Mouse (Mus musculus): ENCODE measurements at regions not wholly inside any gene's neighbourhood (a gene's known extent, or its start where the extent isn't known, plus 50 kb on each side); places are given as distances from the start of the nearest gene placed in this dataset.

DNA sequence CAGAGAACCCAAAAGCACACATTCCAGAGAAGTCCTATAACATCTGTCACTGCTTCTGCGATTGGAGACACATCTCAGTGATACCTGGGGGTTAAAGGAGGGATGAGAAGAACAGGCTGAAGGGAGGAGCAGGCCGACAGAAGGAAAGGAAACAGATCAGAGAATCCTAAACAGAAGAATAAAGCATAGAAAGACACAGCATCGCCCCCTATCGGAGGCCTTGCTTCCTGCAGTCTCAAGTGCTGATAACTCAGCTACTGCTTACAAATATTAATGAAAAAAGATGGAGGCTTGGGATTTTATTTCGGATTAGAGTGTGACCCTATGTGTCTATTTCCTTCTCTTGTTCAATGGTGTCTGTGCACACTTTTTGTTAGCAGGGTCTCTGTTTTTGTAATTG, 255.6 kb upstream of the Gm5148 start:
- peak in 1 of 2 experiments; percentile 31 for DNase-seq (ENCODE audit: inconsistent age in 2 of 2, low spot score in 1 of 2)

DNA sequence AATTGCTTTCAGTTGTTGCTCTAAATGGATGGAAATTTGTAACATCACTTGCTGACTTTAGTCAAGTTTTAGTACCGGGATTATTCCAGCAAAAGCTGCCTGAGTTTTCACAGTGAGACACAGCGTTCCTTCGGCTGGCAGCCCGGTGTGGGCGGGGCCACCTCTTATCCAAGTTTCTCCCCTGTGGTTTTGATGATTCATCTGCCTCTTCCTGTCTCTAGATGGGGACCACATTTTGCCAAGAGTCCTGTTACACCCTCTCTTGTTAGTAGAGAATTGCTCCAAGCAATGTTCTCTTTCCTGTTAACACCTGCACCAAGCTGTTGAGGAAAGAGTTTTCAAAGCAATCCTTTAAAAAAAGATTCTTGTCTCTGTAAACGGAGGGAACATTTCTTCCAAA, 254.2 kb upstream of the Gm5148 start:
- peak; percentile 88 to 90 for DNase-seq (ENCODE audit: inconsistent age in 2 of 2, low spot score in 1 of 2)

DNA sequence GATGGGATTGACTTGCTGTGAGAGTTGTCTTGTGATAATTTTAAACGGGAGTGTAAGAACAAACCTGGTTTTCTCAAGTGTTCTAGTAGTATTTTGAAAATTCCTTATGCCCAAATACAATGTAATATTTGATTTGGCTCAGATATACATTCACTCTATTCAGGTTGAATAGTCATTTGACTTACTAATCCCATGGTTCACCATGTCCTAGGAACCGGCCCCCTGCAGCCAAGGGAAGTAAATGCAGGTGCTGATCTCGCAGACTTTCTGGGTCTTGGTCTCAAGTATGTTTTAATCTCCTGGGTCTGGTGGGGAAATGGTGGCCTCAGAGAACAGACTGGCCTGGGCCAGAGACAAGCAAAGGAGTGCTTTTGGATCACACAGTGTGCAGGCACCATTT, 253.2 kb upstream of the Gm5148 start:
- DNase-seq (ENCODE audit: inconsistent age in 2 of 2, low spot score in 1 of 2), result no peak

DNA sequence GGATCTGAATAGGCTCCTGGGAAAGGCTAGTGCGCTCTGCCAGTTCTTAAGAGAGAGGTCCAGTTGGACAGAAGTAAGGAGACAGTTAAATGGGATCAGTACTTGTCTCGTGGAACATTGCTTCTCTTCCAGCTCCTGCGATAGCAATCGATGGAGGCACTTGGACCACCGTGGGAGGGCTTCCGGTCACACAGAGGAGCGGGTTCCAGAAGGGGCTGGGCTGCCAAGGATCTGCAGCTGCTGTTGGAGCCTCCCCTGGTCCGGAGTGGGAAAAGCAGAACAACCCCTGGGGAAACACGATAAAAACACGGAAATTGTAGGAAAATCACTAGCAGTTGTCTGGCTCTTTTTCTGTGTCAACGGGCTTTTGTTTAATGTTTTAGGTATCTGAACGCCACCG, 252.3 kb upstream of the Gm5148 start:
- DNase-seq (ENCODE audit: inconsistent age in 2 of 2, low spot score in 1 of 2), result peak; percentile 41 to 66

DNA sequence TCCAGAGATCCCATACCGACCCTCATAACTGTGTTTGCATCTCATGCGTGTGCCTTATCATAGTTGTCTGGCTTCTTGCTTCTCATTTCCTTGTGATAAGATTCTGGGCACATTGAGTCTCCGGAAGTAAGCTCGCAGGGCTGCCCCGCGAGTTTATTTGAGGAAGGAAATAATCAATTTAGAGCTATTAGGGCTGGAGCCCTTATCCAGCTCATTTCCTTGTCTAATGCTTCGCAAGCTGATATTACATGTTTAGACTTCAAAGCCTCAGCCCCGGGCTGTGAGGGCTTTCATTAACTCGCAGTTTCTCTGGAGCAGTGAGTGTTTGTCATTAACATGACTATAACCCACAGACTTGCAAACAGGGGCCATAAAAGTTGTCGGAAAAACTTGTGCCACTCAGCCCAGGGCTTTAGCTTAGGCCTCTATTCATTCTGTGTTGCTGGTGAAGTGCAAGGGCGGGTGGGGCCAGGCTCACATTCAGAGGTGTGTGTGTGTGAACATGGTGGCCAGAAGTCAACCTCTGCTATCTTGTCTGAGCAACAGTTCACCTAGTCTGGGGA, 251.0 kb upstream of the Gm5148 start:
- DNase-seq (ENCODE audit: inconsistent age in 2 of 2, low spot score in 1 of 2), result peak in 1 of 2 experiments; percentile 46

DNA sequence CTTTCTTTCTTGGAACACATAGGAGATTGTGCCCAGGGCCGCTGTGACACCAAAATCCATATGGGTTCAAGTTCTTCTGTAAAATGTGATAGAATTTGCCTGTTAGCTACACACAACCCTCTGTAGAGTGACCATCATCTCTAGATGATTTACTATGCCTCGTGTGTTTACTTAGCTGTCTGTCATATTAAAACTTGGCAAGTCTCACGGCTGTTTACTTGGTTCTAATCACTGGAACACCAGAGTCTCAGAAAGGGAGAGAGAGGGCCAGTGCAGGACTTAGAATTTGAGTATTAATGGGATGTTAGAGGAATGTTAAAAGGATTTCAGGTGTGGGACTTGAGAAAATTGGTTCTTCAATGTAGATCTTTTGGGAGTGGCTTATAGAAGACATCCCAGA, 248.6 kb upstream of the Gm5148 start:
- DNase-seq (ENCODE audit: inconsistent age in 2 of 2, low spot score in 1 of 2), result no peak

DNA sequence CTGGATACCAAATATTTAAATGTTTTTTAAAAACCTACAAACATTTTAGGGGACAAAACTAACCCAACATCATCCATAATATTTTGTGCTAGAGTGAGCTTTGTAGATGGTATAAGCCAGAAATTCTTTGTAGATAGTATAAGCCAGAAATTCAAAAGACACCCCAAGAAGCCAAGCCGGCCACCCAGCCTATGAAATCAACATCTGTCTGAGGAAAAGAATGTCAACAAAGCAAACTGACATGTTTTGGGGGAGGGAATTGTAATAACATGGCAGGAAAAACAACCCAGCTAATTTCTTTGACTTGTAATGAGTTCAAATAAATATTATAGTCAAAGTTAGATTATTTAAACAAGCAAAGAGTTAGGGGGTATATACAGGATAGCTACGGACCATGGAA, 246.9 kb upstream of the Gm5148 start:
- DNase-seq (ENCODE audit: inconsistent age in 2 of 2, low spot score in 1 of 2), result no peak

DNA sequence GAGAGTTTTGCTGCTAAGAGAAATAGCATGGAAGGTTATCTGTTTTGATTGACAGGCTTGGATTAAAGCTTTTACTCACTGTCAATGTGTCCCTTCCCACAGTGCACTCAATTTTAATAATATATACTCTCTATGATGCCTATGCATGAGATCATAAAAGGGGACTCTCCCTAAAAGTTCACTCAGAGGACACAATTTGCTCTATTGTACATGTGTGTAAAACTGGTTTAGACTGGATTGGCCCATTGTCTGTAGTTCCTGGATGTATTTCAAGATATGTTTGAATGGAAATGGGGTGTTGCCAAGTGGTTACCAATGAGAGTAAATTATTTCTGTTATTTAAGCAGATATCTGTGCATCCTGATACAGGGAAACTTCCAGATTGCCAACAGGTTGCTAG, 244.4 kb upstream of the Gm5148 start:
- no peak for DNase-seq (ENCODE audit: inconsistent age in 2 of 2, low spot score in 1 of 2)

DNA sequence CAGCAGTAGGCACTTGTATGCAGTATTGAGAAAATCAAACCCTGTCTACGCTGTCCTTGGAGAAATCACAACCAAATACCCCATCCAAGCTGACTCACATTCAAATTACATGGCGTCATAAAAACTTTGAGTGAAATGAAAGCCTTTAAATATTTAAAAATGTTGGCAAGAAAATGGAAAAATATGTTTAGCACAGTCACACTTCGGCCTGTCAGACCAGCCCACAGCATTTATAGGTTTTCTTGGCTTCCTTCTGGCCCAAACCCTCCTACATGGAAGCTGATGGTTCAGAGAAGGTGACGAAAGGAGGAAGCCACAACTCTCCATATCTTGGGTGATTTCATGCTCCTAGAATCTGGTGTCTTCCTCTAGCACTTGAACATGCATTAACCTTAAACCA, 240.9 kb upstream of the Gm5148 start:
- no peak for DNase-seq (ENCODE audit: inconsistent age in 2 of 2, low spot score in 1 of 2)

DNA sequence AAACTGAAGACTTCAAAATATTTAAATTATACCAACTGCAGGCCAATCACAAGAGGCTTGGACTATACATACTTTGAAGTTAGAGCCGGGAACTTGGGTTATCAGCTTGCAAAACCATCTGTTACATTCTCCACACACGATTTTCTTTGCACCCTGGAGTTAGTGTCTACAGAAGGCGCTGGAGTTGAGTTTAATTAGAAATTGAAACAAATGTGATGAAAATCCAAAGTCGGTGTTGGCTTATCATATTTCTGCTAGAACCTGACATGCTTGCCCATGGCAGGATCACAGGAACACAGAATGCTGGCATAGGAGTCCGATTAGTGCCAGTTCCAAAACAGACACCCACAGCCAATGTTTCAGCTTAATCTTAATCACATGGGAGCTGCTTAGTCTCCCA, 239.8 kb upstream of the Gm5148 start:
- no peak for DNase-seq (ENCODE audit: inconsistent age in 2 of 2, low spot score in 1 of 2)

DNA sequence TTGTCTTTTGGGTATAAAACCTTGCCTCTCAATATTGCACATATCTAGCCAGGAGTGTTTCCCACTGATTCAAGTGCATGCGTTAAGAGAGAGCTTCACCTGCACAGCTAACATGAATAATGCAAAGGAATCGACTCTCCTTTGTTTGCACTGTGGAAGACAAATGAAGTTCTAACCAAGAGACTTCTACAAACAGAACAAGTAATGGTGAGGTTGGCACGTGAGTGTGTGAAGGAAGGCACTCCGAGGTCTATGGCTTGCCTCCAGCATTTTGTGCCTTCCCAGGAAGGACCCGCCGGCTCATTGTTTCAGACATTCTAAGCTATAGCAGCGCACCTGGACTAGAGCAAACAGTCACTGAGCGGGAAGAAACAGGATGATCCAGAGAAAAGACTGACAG, 238.5 kb upstream of the Gm5148 start:
- DNase-seq (ENCODE audit: inconsistent age in 2 of 2, low spot score in 1 of 2), result no peak

DNA sequence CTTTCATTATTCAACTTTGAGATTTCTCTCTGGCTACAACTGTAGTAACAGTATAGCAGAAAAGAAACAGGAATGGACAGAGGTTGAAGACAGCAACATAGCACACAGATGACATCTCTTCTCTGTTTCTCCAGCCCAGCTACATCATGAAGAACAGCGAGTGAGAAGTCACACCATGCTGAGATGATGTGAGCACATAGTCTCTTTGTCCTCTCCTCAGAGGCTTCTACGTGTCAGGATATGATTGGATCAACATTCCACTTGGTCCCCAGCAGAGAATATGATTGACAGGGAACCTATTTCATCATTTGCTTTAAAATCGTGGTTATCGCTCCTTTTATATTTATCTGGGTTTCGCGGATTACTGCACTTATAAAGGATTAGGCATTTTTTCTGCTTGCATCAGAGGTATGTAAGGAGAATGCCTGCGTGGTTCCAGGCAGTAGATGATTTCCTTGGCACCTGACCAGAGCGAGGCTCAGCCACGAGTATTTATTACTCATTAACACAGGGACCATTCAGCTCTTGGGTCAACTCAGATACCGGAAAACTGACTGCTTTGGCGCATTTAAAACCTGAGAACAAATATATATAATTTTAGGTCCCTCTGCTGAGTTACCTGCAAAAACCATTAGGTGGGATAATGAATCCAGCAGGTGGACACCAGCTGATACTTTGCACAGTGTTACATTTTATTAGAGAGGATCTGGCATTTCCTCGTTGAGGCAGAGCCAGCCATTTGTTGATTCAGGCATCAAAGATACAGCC, 237.9 kb upstream of the Gm5148 start:
- no peak for DNase-seq (ENCODE audit: inconsistent age in 2 of 2, low spot score in 1 of 2)

DNA sequence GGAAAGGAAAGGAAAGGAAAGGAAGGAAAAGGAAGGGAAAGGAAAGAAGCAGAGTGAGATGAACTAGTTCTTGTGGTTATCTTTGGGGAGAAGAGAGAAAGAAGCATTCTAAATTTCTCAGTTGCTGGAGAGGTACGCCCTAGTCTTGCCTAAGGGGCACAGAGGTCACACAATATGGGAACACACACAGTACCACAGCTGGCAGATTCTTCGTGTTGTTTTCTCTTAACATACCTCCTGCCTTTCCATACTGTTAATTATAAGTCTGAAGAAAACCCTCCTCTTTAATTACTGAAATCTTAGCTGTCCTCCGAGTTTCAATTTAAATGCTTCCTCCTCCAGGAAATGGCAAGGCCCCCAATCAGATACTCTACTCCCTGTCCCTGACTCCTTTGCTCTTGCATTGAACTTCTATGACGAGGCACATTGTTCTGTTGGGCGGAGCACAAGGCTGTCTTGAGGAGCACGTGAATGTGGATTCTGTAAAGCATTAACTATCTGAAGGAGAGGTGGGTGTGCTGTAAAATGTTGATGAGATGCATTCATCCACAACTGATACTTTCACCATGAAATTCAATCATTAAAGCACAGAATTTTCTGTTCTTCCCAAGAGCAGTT, 234.2 kb upstream of the Gm5148 start:
- no peak for DNase-seq (ENCODE audit: inconsistent age in 2 of 2, low spot score in 1 of 2)

DNA sequence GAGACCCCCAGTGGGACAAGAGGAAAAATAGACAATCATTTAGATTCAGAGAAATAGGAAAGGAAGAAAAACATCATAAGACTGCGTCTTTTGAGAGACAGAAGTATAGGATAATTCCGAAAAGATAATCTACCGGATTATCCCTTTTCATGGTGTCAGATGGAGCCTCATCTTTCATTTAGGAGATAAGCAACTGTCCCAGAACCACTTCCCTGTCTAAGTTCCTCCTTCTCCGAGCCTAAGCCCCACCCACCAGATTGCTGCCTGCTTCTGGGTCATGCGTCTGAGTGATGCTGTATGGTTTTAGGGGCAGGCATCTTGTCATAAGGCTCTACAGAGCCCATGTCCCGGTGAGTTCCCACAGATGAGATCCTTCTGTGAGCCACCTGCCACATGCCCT, 232.3 kb upstream of the Gm5148 start:
- no peak for DNase-seq (ENCODE audit: inconsistent age in 2 of 2, low spot score in 1 of 2)

DNA sequence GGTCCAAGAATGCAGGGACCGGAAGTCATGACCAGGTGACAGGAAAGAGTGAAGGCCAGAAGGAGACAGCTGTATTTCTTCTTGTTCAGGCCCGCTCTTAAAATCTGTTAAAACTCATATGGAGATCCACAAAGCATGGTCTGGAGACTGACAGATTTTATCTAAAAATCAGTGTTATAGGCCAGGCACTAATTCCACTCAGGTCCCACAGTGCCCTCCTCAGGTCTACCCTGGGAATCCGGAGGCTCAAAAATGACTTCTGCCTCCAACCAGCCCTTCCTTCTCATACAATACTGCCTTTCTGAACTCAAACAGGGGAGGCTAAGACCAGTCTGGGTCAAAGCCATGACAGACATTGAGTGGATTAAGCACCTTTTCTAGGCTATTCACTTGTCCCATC, 228.6 kb upstream of the Gm5148 start:
- peak; percentile 47 to 83 for DNase-seq (ENCODE audit: inconsistent age in 2 of 2, low spot score in 1 of 2)

DNA sequence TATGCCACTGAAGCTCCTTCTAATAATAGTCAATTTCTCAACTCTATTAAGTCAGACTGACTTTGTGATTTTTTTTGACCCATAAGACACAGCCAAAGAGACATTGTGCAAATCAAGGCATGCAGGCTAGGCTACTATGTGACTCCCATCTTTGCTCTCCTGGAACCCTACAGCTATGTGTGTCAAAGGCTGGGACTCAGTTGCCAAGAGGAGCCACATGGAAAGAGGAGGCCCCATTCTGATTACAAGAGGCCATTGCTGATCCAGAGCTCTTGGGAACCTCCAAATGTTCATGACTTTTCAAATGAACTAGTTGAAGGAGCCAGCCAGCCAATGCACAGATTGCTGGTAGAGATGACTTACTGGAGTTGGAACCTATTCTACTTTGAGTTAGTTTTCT, 228.0 kb upstream of the Gm5148 start:
- DNase-seq (ENCODE audit: inconsistent age in 2 of 2, low spot score in 1 of 2), result no peak

DNA sequence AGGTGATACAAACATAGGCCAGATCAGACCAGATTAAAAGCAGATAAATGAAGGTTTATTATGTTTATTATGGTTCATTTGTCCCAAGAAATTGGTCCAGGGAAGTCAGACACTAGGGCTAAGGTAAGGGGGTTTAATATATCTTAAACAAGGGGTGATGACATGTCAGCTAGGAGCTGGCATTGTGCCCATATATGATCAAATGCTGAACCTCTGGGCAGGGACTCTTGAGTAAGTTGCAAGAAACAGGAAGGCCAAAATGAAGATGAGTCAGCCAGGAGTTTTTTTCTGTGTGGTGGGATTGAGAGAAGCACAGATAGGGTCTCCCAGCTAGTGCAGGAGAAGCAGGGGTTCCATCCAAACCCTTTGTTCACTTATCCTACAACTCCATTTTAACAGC, 219.4 kb upstream of the Gm5148 start:
- DNase-seq (ENCODE audit: inconsistent age in 2 of 2, low spot score in 1 of 2), result no peak

DNA sequence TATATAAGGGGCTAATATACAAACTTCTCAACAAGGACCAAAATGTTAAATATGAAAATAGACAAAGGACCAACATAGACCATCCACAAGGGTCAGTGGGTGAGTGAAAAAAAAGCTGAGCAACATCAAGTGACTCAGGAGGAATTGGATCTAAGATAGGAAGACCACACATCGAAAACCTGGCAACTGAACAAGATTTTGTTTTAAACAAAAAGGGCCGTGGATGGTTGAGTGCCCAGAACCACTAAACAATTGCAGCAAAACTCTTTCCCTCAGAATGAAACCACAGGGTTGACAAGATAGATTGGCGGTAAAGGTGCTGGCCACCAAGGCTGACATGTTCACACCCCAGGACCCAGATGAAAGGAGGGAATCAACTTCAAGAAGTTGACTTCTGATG, 215.7 kb upstream of the Gm5148 start:
- no peak for DNase-seq (ENCODE audit: inconsistent age in 2 of 2, low spot score in 1 of 2)

DNA sequence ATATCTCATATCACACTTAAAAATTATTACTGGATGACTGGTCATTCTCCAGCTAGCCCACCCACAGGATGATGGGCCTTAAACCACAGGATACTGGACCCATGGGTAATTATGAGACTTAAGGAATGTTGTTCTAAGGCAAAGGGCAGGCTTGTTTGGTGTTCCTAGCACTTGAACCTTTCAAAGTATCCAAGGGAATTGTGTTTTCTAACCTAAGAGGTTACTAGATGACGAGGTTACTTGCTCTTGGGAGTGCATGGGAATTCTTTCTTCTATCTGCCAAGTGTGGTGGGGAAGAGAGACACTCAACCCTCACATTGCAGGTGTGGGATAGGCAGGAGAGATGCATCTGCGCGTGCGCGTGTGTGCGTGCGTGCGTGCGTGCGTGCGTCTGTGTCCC, 214.6 kb upstream of the Gm5148 start:
- DNase-seq (ENCODE audit: inconsistent age in 2 of 2, low spot score in 1 of 2), result no peak

DNA sequence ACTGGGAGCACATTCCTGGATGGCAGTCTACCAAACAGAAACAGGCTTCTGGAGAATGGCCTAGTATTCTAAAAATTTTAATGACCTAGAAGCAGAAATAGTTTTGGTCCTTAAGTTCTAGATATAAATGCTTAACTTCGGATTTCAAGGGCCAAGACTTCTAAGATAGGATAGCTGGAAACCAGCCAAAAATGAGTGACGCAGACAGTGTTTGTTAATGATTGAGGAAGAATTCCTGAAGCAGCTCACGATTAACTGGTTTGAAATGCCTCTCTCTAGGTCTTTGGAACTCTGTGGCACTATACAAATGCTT, 213.9 kb upstream of the Gm5148 start:
- peak in 1 of 2 experiments; percentile 79 for DNase-seq (ENCODE audit: inconsistent age in 2 of 2, low spot score in 1 of 2)

DNA sequence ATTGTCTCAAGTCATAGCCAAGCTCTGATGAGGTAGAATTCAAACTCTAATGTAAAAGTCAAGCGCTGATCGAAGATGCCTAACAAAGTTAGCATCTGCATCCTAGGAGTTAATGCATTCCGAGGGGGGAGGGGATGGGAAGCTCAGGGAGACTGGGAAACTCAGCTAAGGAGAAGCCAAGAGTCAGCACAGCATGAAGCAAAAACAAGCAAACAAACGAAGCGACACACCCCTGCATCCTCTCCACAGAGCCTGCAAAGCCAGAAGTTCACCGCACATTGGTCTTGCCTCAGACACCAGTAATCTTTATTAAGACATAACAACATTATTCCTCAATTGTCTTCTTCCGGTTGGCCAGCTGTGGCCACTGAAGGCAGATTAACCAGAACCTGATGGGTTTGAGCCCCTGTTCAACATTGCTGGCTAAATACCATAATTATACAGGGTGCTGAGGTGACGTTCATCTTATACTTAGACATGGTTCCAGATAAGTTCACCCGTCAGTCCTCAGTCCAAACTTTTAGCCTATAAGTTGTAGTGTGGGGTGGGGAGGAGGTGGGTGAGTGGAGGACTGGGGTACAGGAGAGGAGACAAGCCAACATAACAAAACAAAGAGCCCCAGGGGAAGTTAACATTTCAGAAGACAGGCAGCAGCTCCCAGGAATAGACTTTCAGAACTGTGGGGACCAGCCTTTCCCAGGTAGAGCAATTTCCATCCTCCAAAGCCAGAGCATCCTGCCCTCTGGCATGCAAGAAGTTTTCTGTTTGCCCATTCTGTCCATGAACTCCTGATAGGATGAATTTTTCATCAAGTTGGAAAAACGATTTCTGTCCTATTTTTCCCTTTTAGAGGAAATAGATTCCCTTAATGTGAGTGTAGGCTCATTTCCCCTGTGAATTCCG, 213.3 kb upstream of the Gm5148 start:
- DNase-seq (ENCODE audit: inconsistent age in 2 of 2, low spot score in 1 of 2), result no peak

Data from adrenal gland, adult (tissue).